Mouse (Mus musculus) 3T3-L1 (cell line): Measurements from ENCODE around the gene Phc2.
"Not testable (repeated sequence)": the region's sequence is repeated elsewhere in the genome, so short reads cannot be mapped to it uniquely, and the experiment has no call there.

ENCODE experiments used
- DNase-seq: peaks from one replicate; pipeline ENCODE4 v3.0.0-alpha.2; 2015; ENCODE audit warnings: low read depth, low spot score

Gene Phc2

DNA sequence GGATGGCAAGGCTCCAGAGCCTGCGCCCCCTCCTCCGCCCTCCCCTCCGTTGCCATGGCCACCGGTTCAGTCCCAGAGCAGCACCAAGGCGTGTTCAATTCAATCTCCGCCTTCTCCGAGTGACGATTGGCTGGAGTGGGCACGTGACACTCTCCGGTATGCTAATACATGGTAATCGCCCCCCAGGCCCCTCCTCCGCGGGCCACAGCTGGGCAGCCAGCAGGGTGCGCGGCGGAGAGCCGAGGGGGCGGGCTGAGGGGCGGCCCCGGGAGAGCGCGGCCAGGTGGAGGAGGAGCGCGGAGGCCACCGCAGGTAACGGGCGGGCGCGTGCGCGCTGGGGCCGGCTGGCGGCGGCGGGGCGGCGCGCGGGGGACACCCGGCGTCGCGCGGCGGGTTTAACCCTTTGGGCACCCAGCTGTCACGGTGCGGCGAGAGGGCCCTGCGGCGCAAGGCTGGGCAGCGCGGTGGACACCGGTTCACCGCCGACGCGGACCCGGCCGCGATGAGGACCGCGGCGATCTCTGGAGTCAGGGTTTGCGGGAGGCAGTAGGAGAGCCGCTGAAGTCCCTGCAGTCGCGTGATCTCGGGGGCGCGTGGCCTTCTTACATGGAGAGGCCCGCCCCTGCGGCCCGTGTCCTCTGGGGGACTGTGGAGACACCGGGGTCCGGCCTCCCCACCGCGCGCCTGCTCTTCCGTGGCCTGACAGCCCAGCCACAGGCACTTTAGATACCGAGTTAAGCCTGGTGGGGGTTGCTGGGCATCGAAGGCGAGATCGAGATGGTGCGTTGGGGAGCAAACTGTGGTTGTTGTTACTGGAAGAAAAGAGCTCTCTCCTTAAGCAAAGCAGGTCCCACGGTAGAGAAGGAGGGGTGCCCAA is at the start of gene Phc2:
Gene Phc2 (plus strand): TSS at position 198 of the 877 bp plus-strand sequence.
- no peak for DNase-seq

DNA sequence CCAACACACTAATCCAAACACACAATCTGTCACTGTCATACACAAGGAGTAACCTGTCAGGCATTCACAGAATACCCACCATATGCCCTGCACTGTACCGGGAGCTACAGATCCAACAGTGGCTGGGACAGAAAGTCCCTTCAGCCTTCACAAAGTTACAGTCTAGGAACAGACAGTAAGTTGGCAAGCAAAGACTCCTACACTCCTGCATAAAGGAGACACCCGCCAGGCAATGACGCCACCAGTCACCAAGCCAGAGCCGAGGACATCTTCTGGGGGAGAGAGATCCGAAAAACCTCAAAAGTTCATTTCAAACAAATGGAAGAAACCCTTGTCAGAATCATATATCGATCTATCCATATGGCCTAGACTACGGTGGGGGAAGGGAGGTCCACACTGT is 47.9 kb upstream of the Phc2 start:
- DNase-seq = no peak

- no peak for DNase-seq
Observed at GRCm38 (mm10) chr4:128607661-128608060, 46.8 kb upstream of the Phc2 start.

GRCm38 (mm10) chr4:128609276-128609924 is 45.1 kb upstream of the Phc2 start:
- DNase-seq = peak; percentile 24

DNA sequence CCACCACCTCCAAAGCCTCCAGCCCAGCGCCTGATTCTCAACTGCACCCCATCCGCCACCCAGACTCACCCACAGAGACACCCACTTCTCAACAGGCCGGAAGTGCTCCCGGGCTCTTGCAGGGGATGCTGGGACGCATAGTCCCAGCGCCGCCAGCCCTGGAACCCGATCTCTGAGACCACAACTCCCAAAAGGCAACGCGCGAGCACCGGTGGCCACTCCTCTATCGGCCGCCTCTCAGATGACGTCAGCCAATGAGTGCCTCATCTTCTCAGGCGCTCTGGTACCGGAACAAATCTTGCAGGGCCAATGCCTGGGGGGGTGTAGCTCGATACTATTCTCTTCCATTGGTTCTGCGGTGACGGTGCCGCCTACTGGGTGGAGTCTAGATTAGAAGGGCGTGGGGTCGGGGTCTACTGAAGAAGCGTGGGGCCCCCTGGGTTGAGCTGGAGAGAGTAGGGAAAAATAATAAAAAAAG is 44.5 kb upstream of the Phc2 start, which contains the start of gene Zscan20:
Gene Zscan20 (minus strand): TSS at position 174 of the 478 bp plus-strand sequence.
- peak; percentile 99 for DNase-seq

DNA sequence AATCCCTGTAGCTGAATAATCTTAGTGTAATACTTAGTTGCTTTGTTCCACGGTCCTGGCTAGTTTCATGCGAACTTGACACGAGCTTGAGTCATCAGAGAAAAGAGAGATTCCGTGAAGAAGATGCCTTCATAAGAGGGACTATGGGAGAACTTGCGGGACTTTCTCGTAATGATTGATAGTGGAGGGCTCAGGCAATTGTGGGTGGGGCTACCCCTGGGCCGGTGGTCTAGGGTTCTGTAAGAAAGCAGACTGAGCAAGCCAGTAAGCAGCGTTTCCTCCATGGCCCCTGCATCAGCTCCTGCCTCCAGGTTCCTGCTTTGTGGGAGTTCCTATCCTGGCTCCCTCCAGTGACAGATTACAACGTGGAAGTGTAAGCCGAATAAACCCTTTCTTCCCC is 43.8 kb upstream of the Phc2 start:
- peak; percentile 5 for DNase-seq

DNA sequence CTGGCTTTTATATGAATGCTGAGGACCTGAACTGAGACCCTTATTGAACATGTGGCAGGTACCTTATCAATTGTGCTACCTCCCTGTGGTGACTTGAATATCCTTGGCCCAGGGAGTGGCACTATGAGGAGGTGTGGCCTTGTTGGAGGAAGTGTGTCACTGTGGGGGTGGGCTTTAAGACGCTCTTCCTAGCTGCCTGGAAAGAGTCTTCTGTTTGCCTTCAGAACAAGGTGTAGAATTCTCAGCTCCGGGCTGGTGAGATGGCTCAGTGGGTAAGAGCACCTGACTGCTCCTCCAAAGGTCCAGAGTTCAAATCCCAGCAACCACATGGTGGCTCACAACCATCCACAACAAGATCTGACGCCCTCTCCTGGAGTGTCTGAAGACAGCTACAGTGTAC is 42.8 kb upstream of the Phc2 start:
- DNase-seq = not testable (repeated sequence)

DNA sequence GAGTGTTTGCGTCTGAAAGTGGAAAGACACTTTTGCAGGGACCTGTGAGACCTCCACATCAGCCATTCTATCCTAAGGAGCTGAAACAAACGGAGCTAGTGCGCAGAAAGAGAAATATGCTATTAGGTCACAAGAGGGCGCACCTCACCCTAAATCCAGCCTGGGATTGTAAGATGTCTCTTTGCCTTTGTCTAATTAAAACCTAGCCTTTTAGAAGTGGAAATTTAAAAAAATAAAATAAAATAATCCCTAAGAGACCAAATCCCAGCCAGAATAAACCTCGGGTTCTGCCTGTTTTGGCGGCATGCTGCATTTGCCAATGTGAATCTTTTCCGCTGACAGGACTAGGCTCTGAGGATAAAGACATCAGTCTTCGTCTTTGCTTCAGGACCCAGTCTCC is 41.2 kb upstream of the Phc2 start:
- DNase-seq = peak; percentile 79

- no peak for DNase-seq
Observed at GRCm38 (mm10) chr4:128615761-128616160, 38.7 kb upstream of the Phc2 start.

- DNase-seq = no peak
Observed at GRCm38 (mm10) chr4:128617363-128618120, 37.0 kb upstream of the Phc2 start.

GRCm38 (mm10) chr4:128618246-128618911 is 36.1 kb upstream of the Phc2 start, which contains the start of gene Tlr12:
Tlr12 (minus strand) TSS chr4:128618619.
- DNase-seq = no peak

DNA sequence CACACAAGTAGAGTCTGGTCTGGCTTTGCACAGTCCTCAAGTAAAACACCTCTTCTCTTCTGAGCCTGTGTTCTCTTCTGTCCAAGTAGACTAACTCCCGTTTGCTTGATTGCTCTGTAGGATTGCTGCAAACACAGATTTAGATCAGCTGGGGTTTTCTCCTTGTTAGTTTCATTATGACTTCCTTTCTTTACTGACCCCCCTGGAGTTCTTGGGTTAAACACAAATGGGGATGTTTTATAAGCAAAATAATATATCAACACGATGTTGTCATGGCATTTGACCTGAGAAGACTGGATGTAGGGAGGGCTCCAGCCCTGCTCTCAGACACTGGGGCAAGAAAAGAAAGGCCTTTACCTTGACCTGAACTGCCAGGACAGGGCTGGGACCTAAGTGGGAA is 35.5 kb upstream of the Phc2 start:
- DNase-seq = no peak

DNA sequence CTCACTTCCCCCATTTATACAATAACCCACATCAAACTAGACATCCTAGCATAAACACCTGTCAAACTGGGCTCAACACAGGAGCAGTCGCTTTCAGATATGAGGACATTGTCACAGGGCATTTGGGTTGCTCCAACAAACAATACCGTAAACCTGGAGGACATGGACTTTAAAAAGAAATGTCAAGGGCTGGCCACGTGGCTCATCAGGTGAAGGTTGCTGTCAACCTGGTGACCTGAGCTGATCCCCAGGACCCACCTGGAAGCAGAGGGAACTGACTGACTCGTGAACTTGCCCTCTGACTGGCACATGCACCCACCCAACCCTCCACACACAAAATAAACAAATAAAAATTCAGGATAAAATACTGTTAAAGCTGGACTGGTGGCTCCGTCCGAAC is 33.9 kb upstream of the Phc2 start:
- no peak for DNase-seq

- DNase-seq = no peak
Observed at GRCm38 (mm10) chr4:128621109-128621508, 33.4 kb upstream of the Phc2 start.

DNA sequence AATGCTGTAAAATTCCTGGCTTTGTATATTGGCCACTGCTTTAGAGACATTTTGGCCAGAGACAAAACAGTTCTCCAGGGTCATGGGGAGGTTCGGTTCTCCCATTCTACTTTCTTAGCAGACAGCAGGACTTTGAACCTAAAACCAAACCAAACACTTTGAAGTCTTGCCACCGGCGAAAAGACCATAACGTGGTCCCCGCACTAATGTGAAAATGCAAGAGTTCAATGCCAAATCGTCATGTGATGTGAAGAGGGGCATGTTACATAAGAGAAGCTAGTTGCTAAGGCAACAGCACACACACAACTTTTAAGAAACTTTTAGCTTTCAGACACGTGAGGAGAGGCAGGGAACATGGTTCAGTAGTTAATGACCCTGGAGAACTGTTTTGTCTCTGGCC is 19.1 kb upstream of the Phc2 start:
- DNase-seq = no peak

- DNase-seq = no peak
Observed at GRCm38 (mm10) chr4:128635894-128636585, 18.5 kb upstream of the Phc2 start.

- no peak for DNase-seq
Observed at GRCm38 (mm10) chr4:128637250-128637649, 17.3 kb upstream of the Phc2 start.

DNA sequence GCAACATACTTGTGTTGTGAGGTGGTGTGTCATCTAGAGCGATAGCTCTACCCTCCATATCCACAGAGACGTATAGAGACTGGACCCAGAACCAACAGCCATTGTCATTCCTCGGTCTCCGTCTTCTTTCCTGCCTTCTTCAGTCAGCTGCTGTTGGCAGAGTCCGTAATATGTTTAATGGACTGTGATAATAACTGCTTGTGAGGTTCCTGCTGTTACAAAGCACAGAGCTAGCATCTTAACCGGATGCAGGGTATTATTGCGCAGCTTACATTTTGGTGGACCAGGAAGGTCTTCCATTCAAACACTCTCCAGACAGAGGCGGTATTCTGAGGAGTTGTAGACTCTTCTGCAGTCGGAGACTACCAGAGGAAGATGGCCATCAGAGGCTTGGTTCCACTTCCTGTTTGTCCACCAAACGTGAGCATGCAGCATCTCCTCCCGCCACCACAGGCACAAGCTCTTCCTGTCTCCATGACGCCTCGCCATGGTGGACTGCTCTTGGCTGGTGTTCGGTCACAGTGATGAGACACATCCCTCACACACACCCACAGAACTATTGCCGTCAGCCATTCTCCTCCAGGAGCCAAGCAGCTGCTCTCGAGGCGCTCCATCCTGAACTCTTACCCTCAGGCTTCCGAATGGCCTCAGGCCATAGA is 16.1 kb upstream of the Phc2 start:
- DNase-seq = no peak

DNA sequence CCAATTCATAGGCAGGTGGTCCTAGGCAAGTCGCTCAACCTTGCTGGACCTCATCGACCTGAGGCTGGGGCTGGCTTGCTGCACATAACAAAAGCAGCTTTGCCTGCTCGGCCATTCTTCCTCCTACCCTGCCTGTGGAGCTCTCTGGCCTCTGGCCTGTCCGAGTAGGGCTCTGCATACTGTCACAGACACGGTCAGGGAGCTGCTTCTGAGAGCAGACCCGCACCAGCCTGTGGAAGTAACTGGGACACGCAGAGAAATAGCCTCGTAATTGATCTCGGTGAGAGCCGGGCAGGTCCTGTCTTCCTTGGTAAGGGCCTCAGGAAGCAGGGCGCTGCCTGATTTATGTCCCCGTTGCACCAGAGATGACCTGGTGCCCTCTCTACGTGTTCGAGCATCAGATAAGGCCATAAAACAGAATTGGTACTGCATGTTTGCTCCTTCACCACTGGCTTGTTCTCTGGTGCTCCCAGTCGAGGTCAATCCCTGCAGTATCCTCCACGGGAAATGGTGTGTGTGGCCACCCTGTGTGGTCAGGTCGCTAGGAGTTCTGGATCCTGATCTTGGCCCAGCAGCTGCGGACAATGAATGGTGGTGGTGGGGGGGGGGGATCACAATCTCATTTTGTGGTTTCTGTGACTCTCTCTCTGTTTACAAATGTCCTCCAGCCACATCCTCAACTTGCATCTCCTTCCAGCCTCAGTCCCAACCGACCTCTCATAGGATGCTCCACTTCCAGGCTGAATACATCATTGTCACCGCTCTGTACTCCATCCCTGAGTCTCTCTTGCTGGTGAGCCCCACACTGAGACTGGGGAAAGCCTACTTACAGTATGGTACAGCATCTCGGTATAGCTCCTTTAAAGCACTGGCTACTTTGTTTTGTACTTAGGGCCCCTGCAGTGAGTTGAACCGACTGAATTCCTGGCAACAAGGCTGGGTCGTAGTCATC is 12.5 kb upstream of the Phc2 start:
- DNase-seq = no peak
